Mouse (Mus musculus): ENCODE results near the gene Ubac2.

DNA sequence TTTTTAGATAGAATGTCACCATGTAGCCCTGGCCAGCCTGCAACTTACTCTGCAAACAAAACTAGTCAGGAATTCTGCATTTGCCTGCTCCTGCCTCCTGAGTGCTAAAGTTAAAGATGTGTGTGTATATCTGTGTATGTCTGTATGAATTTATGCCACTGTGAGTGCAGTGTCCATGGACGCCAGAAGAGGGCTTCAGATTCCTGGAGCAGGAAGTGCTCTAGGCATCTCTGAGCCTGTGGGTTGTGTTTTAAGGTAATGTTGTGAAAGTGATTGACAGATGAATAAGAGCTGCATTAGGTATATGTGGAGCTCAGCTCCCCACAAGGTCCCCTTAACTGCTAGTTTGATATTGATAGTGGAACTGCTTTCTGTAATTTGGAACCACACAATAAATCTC is 156.8 kb downstream of the Ubac2 start:
- TF ChIP-seq GATA1 (IDR thresholded peaks at IDR 0.05; ENCODE audit: borderline replicate concordance, low read length) = no peak
- TF ChIP-seq FLI1 (IDR thresholded peaks at IDR 0.05; ENCODE audit: low read length) = no peak

Measured in megakaryocyte, embryonic 14.5 days (primary cell).